Mouse (Mus musculus) layer of hippocampus, adult 8-10 months (tissue): ENCODE measurements around the gene Ranbp3l. TPM values are rescaled to one million over a fixed set of nuclear protein-coding genes. Genes with fewer than 3 reads are reported as not detected.

Experiments used
- DNase-seq, 2 experiments: peaks; one replicate each; pipeline ENCODE4 v3.0.0; 2022; ENCODE audit warnings: low spot score in 2 of 2
- total RNA-seq, 4 experiments: library from RNA; stranded (reverse); gene quantifications; 2 replicates each; pipeline ENCODE4 v1.2.4; 2022

Gene Ranbp3l
- total RNA-seq, 4 experiments from 2014 or later = 10.5 to 11.9 (median 11.6) TPM

GRCm38 (mm10) chr15:9070912-9071555 lies 103.3 kb downstream of the Ranbp3l start, which contains the start of gene Nadk2:
Nadk2 (plus strand) TSS chr15:9071260.
- peak; percentile 98 for DNase-seq

- DNase-seq = no peak
Measured at GRCm38 (mm10) chr15:9071556-9072544, 104.1 kb downstream of the Ranbp3l start.

GRCm38 (mm10) chr15:9072630-9073029 lies 104.9 kb downstream of the Ranbp3l start:
- DNase-seq = no peak

GRCm38 (mm10) chr15:9073067-9073608 lies 105.4 kb downstream of the Ranbp3l start:
- no peak for DNase-seq

GRCm38 (mm10) chr15:9073684-9074083 lies 105.9 kb downstream of the Ranbp3l start:
- DNase-seq = no peak

GRCm38 (mm10) chr15:9074139-9074538 lies 106.4 kb downstream of the Ranbp3l start:
- no peak for DNase-seq

GRCm38 (mm10) chr15:9074671-9075070 lies 106.9 kb downstream of the Ranbp3l start:
- DNase-seq = no peak

GRCm38 (mm10) chr15:9075608-9076200 lies 108.0 kb downstream of the Ranbp3l start:
- no peak for DNase-seq

- DNase-seq = no peak
Measured at GRCm38 (mm10) chr15:9078481-9079300, 110.9 kb downstream of the Ranbp3l start.

- DNase-seq = no peak
Measured at GRCm38 (mm10) chr15:9079626-9080025, 111.9 kb downstream of the Ranbp3l start.

GRCm38 (mm10) chr15:9080206-9080605 lies 112.5 kb downstream of the Ranbp3l start:
- DNase-seq = no peak

- no peak for DNase-seq
Measured at GRCm38 (mm10) chr15:9081294-9081693, 113.5 kb downstream of the Ranbp3l start.

GRCm38 (mm10) chr15:9082753-9083152 lies 115.0 kb downstream of the Ranbp3l start:
- no peak for DNase-seq

- no peak for DNase-seq
Measured at GRCm38 (mm10) chr15:9086813-9087212, 119.1 kb downstream of the Ranbp3l start.

- no peak for DNase-seq
Measured at GRCm38 (mm10) chr15:9087421-9087820, 119.7 kb downstream of the Ranbp3l start.

GRCm38 (mm10) chr15:9087895-9088682 lies 120.3 kb downstream of the Ranbp3l start:
- DNase-seq = no peak

GRCm38 (mm10) chr15:9088683-9089072 lies 120.9 kb downstream of the Ranbp3l start:
- DNase-seq = no peak

GRCm38 (mm10) chr15:9089136-9089720 lies 121.5 kb downstream of the Ranbp3l start:
- DNase-seq = no peak

- no peak for DNase-seq
Measured at GRCm38 (mm10) chr15:9090662-9091061, 122.9 kb downstream of the Ranbp3l start.
